Mouse (Mus musculus): ENCODE data around the gene Mrps5. TPM values are rescaled to one million over a fixed set of nuclear protein-coding genes. Genes with fewer than 3 reads are reported as not detected.

Mrps5 gene
- total and polyA plus RNA-seq, 2 experiments from 2014 or later: 69.4 to 140 TPM

DNA sequence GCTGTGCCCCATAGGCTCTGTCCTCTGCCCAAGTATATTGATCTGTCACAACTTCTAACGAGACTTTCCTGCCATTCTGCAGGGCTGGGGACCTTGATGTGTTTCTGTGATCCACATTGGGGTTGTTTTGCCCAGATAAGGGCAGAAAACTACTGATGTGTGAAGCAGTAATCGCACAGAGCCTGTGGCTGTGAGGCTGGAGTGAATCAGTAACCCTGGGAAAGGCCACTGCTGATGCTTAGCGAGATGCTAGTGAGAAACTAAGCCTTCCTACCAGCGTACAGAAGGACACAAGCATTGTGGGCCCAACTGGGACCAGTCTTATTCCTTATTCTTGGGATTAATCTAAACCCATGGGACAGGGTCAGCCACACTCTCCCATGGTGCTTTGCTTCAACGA is 64.6 kb downstream of the Mrps5 start:
- no peak for ATAC-seq (ENCODE audit: low FRiP score)
- Histone ChIP-seq H3K4me1 (ENCODE audit: insufficient read depth, low read length) (0 out of 2 replicates have a peak, but pooled peaks cover 3% of the 10 kb centered on the region), H3K27me3 (ENCODE audit: insufficient read depth, low read length) (peaks cover 20% of the 10 kb centered on the region), H3K4me2 (ENCODE audit: low read depth, low read length, poor library complexity, severe bottlenecking) (no peak overlapping the region), H3K9me3 (ENCODE audit: low read length) (no peaks in the 10 kb centered on the region), H3K4me3 (ENCODE audit: low read depth, low read length) (no peak overlapping the region), H3K27ac (ENCODE audit: low read depth, low read length) (no peak overlapping the region), H3K9ac (replicated peaks; ENCODE audit: low read length, poor library complexity, severe bottlenecking) (no peak overlapping the region), H3K36me3 (ENCODE audit: insufficient read depth, low read length) (no peaks in the 10 kb centered on the region)
- DNase-seq (ENCODE audit: low spot score): no peak
- WGBS: 69% methylated on average over 5 of the region's 5 CpGs
- TF ChIP-seq CTCF (IDR thresholded peaks at IDR 0.05): no peak

DNA sequence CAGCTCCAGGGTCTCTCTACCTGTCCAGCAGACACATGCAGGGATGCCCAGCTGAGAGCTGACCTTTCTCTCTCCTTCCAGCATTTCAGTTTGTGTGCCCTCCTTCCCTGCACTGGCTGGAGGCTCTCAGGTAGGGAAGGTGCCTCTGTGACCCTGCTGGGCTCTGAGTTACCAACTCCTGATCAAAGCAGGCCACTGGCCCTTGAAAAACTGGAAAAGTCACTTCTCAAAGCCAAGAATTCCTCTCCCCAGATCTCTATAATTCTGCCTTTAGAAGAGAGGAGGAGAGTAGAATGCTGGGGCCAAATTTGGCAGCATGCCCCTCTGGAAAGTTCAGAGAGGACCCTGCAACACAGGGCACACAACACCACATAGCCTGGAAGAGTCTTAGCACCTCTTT is 65.3 kb downstream of the Mrps5 start:
- no peak overlapping the region for H3K27ac ChIP-seq (ENCODE audit: low read depth, low read length)
- no peak overlapping the region for H3K4me2 ChIP-seq (ENCODE audit: low read depth, low read length, poor library complexity, severe bottlenecking)
- H3K27me3 ChIP-seq (ENCODE audit: insufficient read depth, low read length): peaks cover 27% of the 10 kb centered on the region
- no peak for ATAC-seq (ENCODE audit: low FRiP score)
- H3K9me3 ChIP-seq (ENCODE audit: low read length): no peaks in the 10 kb centered on the region
- H3K4me3 ChIP-seq (ENCODE audit: low read depth, low read length): no peak overlapping the region
- 0 out of 2 replicates have a peak, but pooled peaks cover 3% of the 10 kb centered on the region for H3K4me1 ChIP-seq (ENCODE audit: insufficient read depth, low read length)
- no peak overlapping the region for H3K9ac ChIP-seq (replicated peaks; ENCODE audit: low read length, poor library complexity, severe bottlenecking)
- H3K36me3 ChIP-seq (ENCODE audit: insufficient read depth, low read length): no peaks in the 10 kb centered on the region
- no peak for TF ChIP-seq CTCF (IDR thresholded peaks at IDR 0.05)
- no peak for DNase-seq (ENCODE audit: low spot score)

DNA sequence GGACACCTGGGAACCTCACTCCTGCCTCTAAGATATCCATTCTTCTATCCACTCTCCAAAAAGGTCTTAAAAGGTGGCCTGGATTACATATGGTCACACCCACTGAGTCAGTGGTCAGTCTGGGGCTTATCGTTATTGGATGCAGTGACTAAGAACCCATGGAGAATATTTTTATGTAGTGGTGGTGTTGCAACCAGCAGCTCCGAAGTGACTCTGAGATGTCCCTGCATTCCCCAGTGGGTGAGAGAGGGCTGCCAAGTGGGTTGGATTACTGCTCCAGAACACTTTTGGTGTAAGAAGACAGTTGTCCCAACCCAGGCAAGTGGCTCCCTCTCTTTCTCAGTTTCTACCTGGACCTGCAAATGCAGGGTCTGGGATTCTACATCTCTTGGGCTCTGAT is 65.8 kb downstream of the Mrps5 start:
- ATAC-seq (ENCODE audit: low FRiP score) (no peak), DNase-seq (ENCODE audit: low spot score) (no peak)
- 0 out of 2 replicates have a peak, but pooled peaks cover 3% of the 10 kb centered on the region for H3K4me1 ChIP-seq (ENCODE audit: insufficient read depth, low read length)
- H3K4me2 ChIP-seq (ENCODE audit: low read depth, low read length, poor library complexity, severe bottlenecking): no peak overlapping the region
- TF ChIP-seq CTCF (IDR thresholded peaks at IDR 0.05): no peak
- no peaks in the 10 kb centered on the region for H3K36me3 ChIP-seq (ENCODE audit: insufficient read depth, low read length)
- H3K9me3 ChIP-seq (ENCODE audit: low read length): no peaks in the 10 kb centered on the region
- H3K9ac ChIP-seq (replicated peaks; ENCODE audit: low read length, poor library complexity, severe bottlenecking): no peak overlapping the region
- H3K27me3 ChIP-seq (ENCODE audit: insufficient read depth, low read length): peaks cover 30% of the 10 kb centered on the region
- H3K27ac ChIP-seq (ENCODE audit: low read depth, low read length): no peak overlapping the region
- 85% methylated on average over 2 of the region's 2 CpGs for WGBS
- no peak overlapping the region for H3K4me3 ChIP-seq (ENCODE audit: low read depth, low read length)

DNA sequence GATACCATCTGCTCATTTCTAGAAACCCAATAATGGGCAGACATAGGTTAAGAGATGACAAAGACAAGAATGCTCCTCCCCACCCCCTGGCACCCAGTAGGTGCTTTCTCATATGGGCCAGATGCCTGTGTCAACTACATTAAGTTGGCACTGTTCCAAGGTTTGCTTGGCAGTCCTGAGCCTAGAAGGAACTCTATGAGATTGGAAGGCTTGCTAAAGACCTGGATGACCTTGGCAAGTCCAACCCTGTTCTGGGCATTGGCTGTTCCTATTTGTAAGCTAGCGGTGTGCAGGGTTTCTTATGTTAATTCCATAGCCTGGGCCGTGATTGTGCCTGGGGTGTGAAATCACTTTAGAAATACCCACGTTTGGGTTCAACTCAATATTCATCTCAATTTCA is 67.8 kb downstream of the Mrps5 start:
- DNase-seq (ENCODE audit: low spot score): no peak
- H3K9me3 ChIP-seq (ENCODE audit: low read length): no peaks in the 10 kb centered on the region
- no peak overlapping the region for H3K9ac ChIP-seq (replicated peaks; ENCODE audit: low read length, poor library complexity, severe bottlenecking)
- H3K4me2 ChIP-seq (ENCODE audit: low read depth, low read length, poor library complexity, severe bottlenecking): no peak overlapping the region
- no peak for TF ChIP-seq CTCF (IDR thresholded peaks at IDR 0.05)
- WGBS: 48% methylated on average over 3 of the region's 3 CpGs
- H3K4me3 ChIP-seq (ENCODE audit: low read depth, low read length): no peak overlapping the region
- no peak overlapping the region for H3K27ac ChIP-seq (ENCODE audit: low read depth, low read length)
- no peak for ATAC-seq (ENCODE audit: low FRiP score)
- 0 out of 2 replicates have a peak, but pooled peaks cover 3% of the 10 kb centered on the region for H3K4me1 ChIP-seq (ENCODE audit: insufficient read depth, low read length)
- no peaks in the 10 kb centered on the region for H3K36me3 ChIP-seq (ENCODE audit: insufficient read depth, low read length)
- peaks cover 30% of the 10 kb centered on the region for H3K27me3 ChIP-seq (ENCODE audit: insufficient read depth, low read length)

DNA sequence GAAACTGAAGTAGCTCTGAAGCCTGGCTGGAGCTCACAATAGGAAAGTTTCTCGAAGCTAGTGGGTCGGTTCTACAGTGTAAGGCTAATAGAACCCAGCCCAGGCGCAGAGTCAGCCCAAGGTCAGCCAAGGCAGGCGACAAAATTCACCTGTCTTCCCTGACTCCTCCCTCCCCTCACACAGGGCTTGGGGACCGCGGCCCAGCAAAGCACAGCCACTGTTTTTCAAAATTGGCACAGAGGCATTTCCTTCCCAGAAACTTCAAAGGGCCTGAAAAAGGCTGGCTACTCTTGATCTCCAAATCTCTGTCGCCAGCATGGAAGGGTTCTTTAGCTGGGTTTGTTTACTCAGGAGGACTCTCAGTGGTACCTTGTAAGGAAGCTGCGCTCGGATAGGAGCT is 68.4 kb downstream of the Mrps5 start:
- H3K4me3 ChIP-seq (ENCODE audit: low read depth, low read length): peak overlapping the region; percentile 51; the same call in 1 of the 2 replicates
- H3K9ac ChIP-seq (replicated peaks; ENCODE audit: low read length, poor library complexity, severe bottlenecking): peak overlapping the region; percentile 39; the same call in 1 of the 2 replicates
- H3K36me3 ChIP-seq (ENCODE audit: insufficient read depth, low read length): no peaks in the 10 kb centered on the region
- DNase-seq (ENCODE audit: low spot score) (no peak), ATAC-seq (ENCODE audit: low FRiP score) (no peak)
- no peaks in the 10 kb centered on the region for H3K9me3 ChIP-seq (ENCODE audit: low read length)
- H3K27ac ChIP-seq (ENCODE audit: low read depth, low read length): no peak overlapping the region
- H3K4me2 ChIP-seq (ENCODE audit: low read depth, low read length, poor library complexity, severe bottlenecking): peak overlapping the region; percentile 96
- WGBS: 9% methylated on average over 9 of the region's 9 CpGs
- no peak for TF ChIP-seq CTCF (IDR thresholded peaks at IDR 0.05)
- peaks cover 30% of the 10 kb centered on the region for H3K27me3 ChIP-seq (ENCODE audit: insufficient read depth, low read length)
- 0 out of 2 replicates have a peak, but pooled peaks cover 3% of the 10 kb centered on the region for H3K4me1 ChIP-seq (ENCODE audit: insufficient read depth, low read length)

DNA sequence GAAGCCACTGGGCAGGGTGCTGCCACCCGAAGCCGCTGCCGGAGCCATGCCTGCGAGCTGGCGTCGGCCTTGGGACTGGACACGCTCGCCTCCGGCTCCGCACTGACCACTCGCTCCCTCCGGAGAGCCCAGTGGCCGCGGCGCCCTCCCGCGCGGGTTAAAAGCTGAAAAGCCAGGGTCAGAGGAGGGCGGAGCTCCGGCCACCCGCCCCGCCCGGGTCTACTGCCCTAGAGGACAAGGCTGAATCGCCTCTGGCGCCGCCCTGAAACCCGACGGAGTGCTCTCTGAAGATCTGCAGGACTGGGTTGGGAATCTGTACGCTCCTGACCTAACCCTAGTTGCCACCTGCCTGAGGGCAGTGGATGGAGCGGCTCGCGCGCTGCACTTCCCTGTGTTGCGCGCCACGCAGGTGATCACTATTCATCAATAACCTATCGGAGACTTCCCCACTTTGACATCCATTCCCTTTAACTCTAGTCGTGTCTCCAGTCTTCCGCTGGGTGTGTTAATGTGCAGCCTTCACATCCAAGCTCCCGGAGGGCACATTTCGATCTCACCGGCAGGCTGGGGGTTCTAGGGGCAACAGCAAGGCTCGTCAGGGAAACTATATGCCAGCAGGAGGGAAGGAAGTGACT is 69.2 kb downstream of the Mrps5 start, which contains the start of gene Mal:
Mal (minus strand) TSS at position 610 of the 635 bp plus-strand sequence.
- Histone ChIP-seq H3K9me3 (ENCODE audit: low read length) (no peaks in the 10 kb centered on the region), H3K27me3 (ENCODE audit: insufficient read depth, low read length) (peaks cover 30% of the 10 kb centered on the region), H3K4me1 (ENCODE audit: insufficient read depth, low read length) (0 out of 2 replicates have a peak, but pooled peaks cover 3% of the 10 kb centered on the region), H3K27ac (ENCODE audit: low read depth, low read length) (no peak within 1 kb of the TSS), H3K36me3 (ENCODE audit: insufficient read depth, low read length) (no peaks in the 10 kb centered on the region), H3K4me2 (ENCODE audit: low read depth, low read length, poor library complexity, severe bottlenecking) (peak within 1 kb of the TSS; percentile 96), H3K4me3 (ENCODE audit: low read depth, low read length) (peak within 1 kb of the TSS; percentile 51), H3K9ac (replicated peaks; ENCODE audit: low read length, poor library complexity, severe bottlenecking) (peak within 1 kb of the TSS; percentile 39; the same call in 1 of the 2 replicates)
- under 1% methylated on average over 43 of the region's 43 CpGs for WGBS
- no peak for DNase-seq (ENCODE audit: low spot score)
- TF ChIP-seq CTCF (IDR thresholded peaks at IDR 0.05): no peak
- ATAC-seq (ENCODE audit: low FRiP score): no peak

Other genes starting within 250 kb of the Mrps5 start
- not detected in 2 replicates for gene Astl, start 248.6 kb upstream of the Mrps5 start, total RNA-seq (2014; rRNA removed)
- gene Astl, start 248.6 kb upstream of the Mrps5 start, polyA plus RNA-seq (2015; fragmentation: Nextera tagmentation; extraction: Ambion mirVana): not detected in 2 replicates
- 0.66 and 0.71 TPM in 2 replicates for gene Adra2b, start 224.0 kb upstream of the Mrps5 start, total RNA-seq (2014; rRNA removed)
- gene Adra2b, start 224.0 kb upstream of the Mrps5 start, polyA plus RNA-seq (2015; fragmentation: Nextera tagmentation; extraction: Ambion mirVana): 0.54 and 0.68 TPM in 2 replicates
- gene Gpat2, start 162.0 kb upstream of the Mrps5 start, total RNA-seq (2014; rRNA removed): 0.09 and 0.55 TPM in 2 replicates
- 0.16 and 0.23 TPM in 2 replicates for gene Gpat2, start 162.0 kb upstream of the Mrps5 start, polyA plus RNA-seq (2015; fragmentation: Nextera tagmentation; extraction: Ambion mirVana)
- 25.1 and 32.4 TPM in 2 replicates for gene Fahd2a, start 142.7 kb upstream of the Mrps5 start, total RNA-seq (2014; rRNA removed)
- 27.3 and 29.2 TPM in 2 replicates for gene Fahd2a, start 142.7 kb upstream of the Mrps5 start, polyA plus RNA-seq (2015; fragmentation: Nextera tagmentation; extraction: Ambion mirVana)
- 24.6 and 33.2 TPM in 2 replicates for gene Kcnip3, start 65.1 kb upstream of the Mrps5 start, total RNA-seq (2014; rRNA removed)
- gene Kcnip3, start 65.1 kb upstream of the Mrps5 start, polyA plus RNA-seq (2015; fragmentation: Nextera tagmentation; extraction: Ambion mirVana): 14.2 and 17.1 TPM in 2 replicates
- gene Prom2, start 45.8 kb upstream of the Mrps5 start, total RNA-seq (2014; rRNA removed): 0.44 TPM in 1 of 2 replicates, not detected in the other
- 0.06 and 0.09 TPM in 2 replicates for gene Prom2, start 45.8 kb upstream of the Mrps5 start, polyA plus RNA-seq (2015; fragmentation: Nextera tagmentation; extraction: Ambion mirVana)
- 6.8 and 7.0 TPM in 2 replicates for gene Zfp661, start 128 bp upstream of the Mrps5 start, total RNA-seq (2014; rRNA removed)
- gene Zfp661, start 128 bp upstream of the Mrps5 start, polyA plus RNA-seq (2015; fragmentation: Nextera tagmentation; extraction: Ambion mirVana): 3.7 and 4.1 TPM in 2 replicates
- gene Mal, start 69.5 kb downstream of the Mrps5 start, total RNA-seq (2014; rRNA removed): 2.6 and 4.3 TPM in 2 replicates
- gene Mal, start 69.5 kb downstream of the Mrps5 start, polyA plus RNA-seq (2015; fragmentation: Nextera tagmentation; extraction: Ambion mirVana): 2.1 and 3.3 TPM in 2 replicates
- 0.93 and 1.7 TPM in 2 replicates for gene Mall, start 142.7 kb downstream of the Mrps5 start, total RNA-seq (2014; rRNA removed)
- 0.39 and 0.53 TPM in 2 replicates for gene Mall, start 142.7 kb downstream of the Mrps5 start, polyA plus RNA-seq (2015; fragmentation: Nextera tagmentation; extraction: Ambion mirVana)
- 10.4 and 11.3 TPM in 2 replicates for gene Nphp1, start 201.7 kb downstream of the Mrps5 start, total RNA-seq (2014; rRNA removed)
- 17.1 and 18.6 TPM in 2 replicates for gene Nphp1, start 201.7 kb downstream of the Mrps5 start, polyA plus RNA-seq (2015; fragmentation: Nextera tagmentation; extraction: Ambion mirVana)
- gene Mtln, start 205.3 kb downstream of the Mrps5 start, total RNA-seq (2014; rRNA removed): 10.9 and 24.4 TPM in 2 replicates
- gene Mtln, start 205.3 kb downstream of the Mrps5 start, polyA plus RNA-seq (2015; fragmentation: Nextera tagmentation; extraction: Ambion mirVana): 56.6 and 63.0 TPM in 2 replicates
- 3.7 and 8.8 TPM in 2 replicates for gene Bub1, start 244.6 kb downstream of the Mrps5 start, total RNA-seq (2014; rRNA removed)
- gene Bub1, start 244.6 kb downstream of the Mrps5 start, polyA plus RNA-seq (2015; fragmentation: Nextera tagmentation; extraction: Ambion mirVana): 1.9 and 2.2 TPM in 2 replicates

All from midbrain, postnatal 0 days (tissue).